Mouse (Mus musculus) gastrocnemius, postnatal 36 days (tissue): ENCODE data around the gene Stxbp3. TPM values are rescaled to one million over a fixed set of nuclear protein-coding genes. Genes with fewer than 3 reads are reported as not detected.
"Not testable (repeated sequence)": the region's sequence is repeated elsewhere in the genome, so short reads cannot be mapped to it uniquely, and the experiment has no call there.

ENCODE experiments used
- DNase-seq, 2 experiments: peaks; one replicate each; pipeline ENCODE4 v3.0.0; 2022
- intact Hi-C: fragments of 180-260 bp; cut with DNase I; formaldehyde crosslinking; loops from one replicate; pipeline ENCODE4 v1.15.1; 2025
- long read RNA-seq, 2 experiments: library from polyadenylated mRNA; stranded (forward); transcript quantifications; one replicate each; pipeline ENCODE4 v2.0.0; 2021
- total RNA-seq, 2 experiments: library from RNA; stranded (reverse); gene quantifications; 2 replicates each; pipeline ENCODE4 v1.2.3; 2021

Gene Stxbp3
- total RNA-seq: 10 to 100 TPM; 25.3 to 26.7 TPM
- long read RNA-seq, experiment 1, transcript Stxbp3-201 (19 exons, 2,419 nt): major isoform, 13 of 17 reads
- long read RNA-seq, experiment 1, partial matches to known transcripts: 2 of 17 reads
- long read RNA-seq, experiment 1, other reads (novel, unspliced or antisense): 2 of 17 reads
- long read RNA-seq, experiment 2, transcript Stxbp3-201 (19 exons, 2,419 nt): major isoform, 10 of 15 reads
- long read RNA-seq, experiment 2, partial matches to known transcripts: 2 of 15 reads
- long read RNA-seq, experiment 2, other reads (novel, unspliced or antisense): 3 of 15 reads

GRCm38 (mm10) chr3:108840000-108840715, at the start of gene Stxbp3:
Stxbp3 (minus strand) TSS chr3:108840526.
- intact Hi-C loops: loop anchor here (5.0 kb wide), 1 partner anchor 72 kb away; the partner anchor contains the start of gene Prpf38b

GRCm38 (mm10) chr3:108889908-108890307, 49.6 kb upstream of the Stxbp3 start, which contains the start of gene Fndc7:
Fndc7 (minus strand) TSS chr3:108890008.
- no peak for DNase-seq
- intact Hi-C loops: no loop called here

More at GRCm38 (mm10) chr3:108840000-108840715, at the start of gene Stxbp3:
- peak; percentile 98 to 99 for DNase-seq

GRCm38 (mm10) chr3:108887618-108887975, 47.3 kb upstream of the Stxbp3 start:
- intact Hi-C loops: no loop called here
- no peak for DNase-seq

- no peak for DNase-seq
- intact Hi-C loops: no loop called here
Measured at GRCm38 (mm10) chr3:108886934-108887617, 46.8 kb upstream of the Stxbp3 start.

GRCm38 (mm10) chr3:108885686-108886530, 45.6 kb upstream of the Stxbp3 start:
- no peak for DNase-seq
- intact Hi-C loops: no loop called here

GRCm38 (mm10) chr3:108884706-108885289, 44.5 kb upstream of the Stxbp3 start:
- DNase-seq: no peak
- intact Hi-C loops: no loop called here

- DNase-seq: no peak
- intact Hi-C loops: no loop called here
Measured at GRCm38 (mm10) chr3:108883067-108883466, 42.7 kb upstream of the Stxbp3 start.

GRCm38 (mm10) chr3:108881873-108882272, 41.5 kb upstream of the Stxbp3 start:
- intact Hi-C loops: not testable (repeated sequence)

GRCm38 (mm10) chr3:108880544-108881507, 40.5 kb upstream of the Stxbp3 start:
- intact Hi-C loops: no loop called here
- DNase-seq: no peak

More at GRCm38 (mm10) chr3:108881873-108882272, 41.5 kb upstream of the Stxbp3 start:
- DNase-seq: not testable (repeated sequence)

- intact Hi-C loops: no loop called here
- DNase-seq: no peak
Measured at GRCm38 (mm10) chr3:108879836-108880435, 39.6 kb upstream of the Stxbp3 start.

GRCm38 (mm10) chr3:108879129-108879528, 38.8 kb upstream of the Stxbp3 start:
- intact Hi-C loops: no loop called here
- no peak for DNase-seq

- intact Hi-C loops: no loop called here
Measured at GRCm38 (mm10) chr3:108870631-108871030, 30.3 kb upstream of the Stxbp3 start.

GRCm38 (mm10) chr3:108867449-108867848, 27.1 kb upstream of the Stxbp3 start:
- DNase-seq: no peak
- intact Hi-C loops: no loop called here

More at GRCm38 (mm10) chr3:108870631-108871030, 30.3 kb upstream of the Stxbp3 start:
- DNase-seq: no peak

GRCm38 (mm10) chr3:108865676-108866075, 25.4 kb upstream of the Stxbp3 start:
- intact Hi-C loops: no loop called here
- no peak for DNase-seq

GRCm38 (mm10) chr3:108865129-108865528, 24.8 kb upstream of the Stxbp3 start:
- intact Hi-C loops: no loop called here
- DNase-seq: no peak

GRCm38 (mm10) chr3:108863091-108863490, 22.8 kb upstream of the Stxbp3 start:
- no peak for DNase-seq
- intact Hi-C loops: no loop called here

- intact Hi-C loops, DNase-seq: not testable (repeated sequence)
Measured at GRCm38 (mm10) chr3:108862282-108862681, 22.0 kb upstream of the Stxbp3 start.

- intact Hi-C loops: no loop called here
- no peak for DNase-seq
Measured at GRCm38 (mm10) chr3:108860786-108861185, 20.5 kb upstream of the Stxbp3 start.
